Mouse (Mus musculus) gastrocnemius, adult 2 months (tissue): ENCODE data around the gene Stat3. TPM values are rescaled to one million over a fixed set of nuclear protein-coding genes. Genes with fewer than 3 reads are reported as not detected.

Experiments
- DNase-seq: peaks from one replicate; pipeline ENCODE4 v3.0.0; 2022
- H3K27ac ChIP-seq: fragments of 200-600 bp; 2 replicates; pipeline ENCODE4 v1.8.1; 2022; ENCODE audit warnings: mild to moderate bottlenecking
- H3K4me3 ChIP-seq: fragments of 200-600 bp; 2 replicates; pipeline ENCODE4 v1.8.1; 2022; ENCODE audit warnings: mild to moderate bottlenecking, moderate library complexity
- CTCF ChIP-seq: fragments of 200-600 bp; IDR thresholded peaks from 2 replicates; pipeline ENCODE4 v1.8.1; 2022; ENCODE audit warnings: antibody characterized with exemption, mild to moderate bottlenecking, moderate library complexity
- intact Hi-C: fragments of 180-260 bp; cut with DNase I; formaldehyde crosslinking; loops from one replicate; pipeline ENCODE4 v1.15.1; 2025
- total RNA-seq, 2 experiments: library from RNA; stranded (reverse); gene quantifications; 2 replicates each; pipeline ENCODE4 v1.2.3; 2021

Gene Stat3
- total RNA-seq, 2 experiments from 2014 or later: 40.6 to 44.2 TPM

DNA sequence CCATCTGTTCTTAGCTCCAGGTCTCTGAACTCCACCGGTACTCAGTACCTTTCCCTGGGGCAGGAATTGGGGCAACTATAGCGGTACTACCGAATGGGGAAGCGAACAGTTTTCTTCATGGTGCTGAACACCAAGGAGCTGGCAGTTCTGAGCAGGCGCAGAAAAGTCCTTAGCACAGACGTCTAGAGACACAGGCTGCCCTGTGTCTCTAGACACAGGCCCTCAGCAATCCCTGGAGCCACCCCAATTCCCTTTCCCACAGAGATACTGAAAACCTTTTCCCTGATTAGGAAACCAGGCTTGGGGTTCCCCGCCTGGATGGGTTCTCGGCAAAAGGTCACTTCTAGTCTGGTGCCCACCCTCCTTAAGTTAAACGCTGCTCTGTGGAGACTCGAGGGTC lies 32.1 kb upstream of the Stat3 start:
- DNase-seq: no peak
- intact Hi-C loops: no loop called here
- no peak for TF ChIP-seq CTCF
- Histone ChIP-seq H3K4me3 (peak overlapping the region; percentile 98), H3K27ac (peak overlapping the region; percentile 99)

DNA sequence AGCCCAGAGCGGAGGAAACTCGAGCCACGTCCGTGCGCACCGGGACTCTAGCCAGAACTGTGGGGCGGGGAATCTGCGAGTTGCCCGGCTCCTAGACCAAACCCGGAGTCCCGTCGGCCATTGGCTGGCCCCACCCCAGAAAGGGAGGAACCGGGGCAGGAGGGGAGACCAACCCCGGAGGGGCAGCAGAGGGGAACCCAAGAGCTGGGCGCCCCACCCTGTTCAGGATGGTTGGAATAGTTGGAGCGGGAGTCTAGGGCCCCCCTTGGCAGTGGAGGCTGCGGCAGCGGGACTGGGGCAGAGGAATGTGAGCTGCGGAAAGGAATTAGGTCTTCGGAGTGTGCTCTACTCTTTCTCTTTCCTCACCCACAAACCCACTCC lies 31.2 kb upstream of the Stat3 start, which contains the start of gene Cavin1:
TSS of gene Cavin1 (minus strand) at position 331 of the 381 bp plus-strand sequence.
- H3K4me3 ChIP-seq: peak within 1 kb of the TSS; percentile 98
- DNase-seq: peak; percentile 100
- intact Hi-C loops: no loop called here
- no peak for TF ChIP-seq CTCF
- peak within 1 kb of the TSS; percentile 99 for H3K27ac ChIP-seq

DNA sequence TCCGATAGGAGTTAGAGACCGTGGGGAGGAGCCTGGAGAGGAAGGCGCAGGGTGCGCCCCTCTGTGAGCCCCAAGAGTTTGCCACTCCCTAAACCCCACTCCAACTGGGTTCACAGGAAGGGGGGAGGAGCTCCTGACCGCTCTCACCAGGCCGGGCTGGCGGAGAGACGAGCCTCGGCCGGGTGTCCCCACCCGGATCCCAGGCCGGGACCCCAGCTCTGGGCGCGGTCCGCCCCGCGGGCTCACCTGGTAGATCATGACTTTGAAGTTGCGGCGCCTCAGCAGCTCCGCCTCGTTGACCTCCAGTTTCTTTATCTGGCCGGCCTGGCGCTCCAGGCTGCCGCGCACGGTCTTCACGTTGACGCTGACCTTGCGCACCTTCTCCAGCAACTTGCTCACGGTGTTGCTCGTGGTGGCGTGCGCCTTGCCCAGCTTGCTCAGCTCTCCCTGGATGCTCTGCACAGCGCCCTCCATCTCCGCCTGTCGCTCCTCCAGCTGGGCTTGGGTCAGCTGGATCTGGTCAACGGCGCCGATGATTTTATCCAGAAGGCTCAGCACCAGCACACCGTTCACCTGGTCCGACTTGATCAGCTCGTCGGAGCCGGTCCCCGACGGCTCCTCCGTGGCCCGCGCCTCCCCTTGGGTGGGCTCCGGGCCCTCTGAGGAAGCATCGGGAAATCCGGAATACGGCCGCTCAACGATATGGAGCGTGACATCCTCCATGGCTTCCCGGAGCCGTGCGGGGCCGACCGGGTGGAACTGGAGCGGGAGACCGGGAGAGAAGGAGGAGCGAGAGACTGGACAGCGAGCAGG lies 30.6 kb upstream of the Stat3 start:
- 0 out of 2 replicates have a peak, but pooled peaks have one; percentile 7 for TF ChIP-seq CTCF
- H3K4me3 ChIP-seq: peak overlapping the region; percentile 98
- peak; percentile 86 for DNase-seq
- intact Hi-C loops: no loop called here
- peak overlapping the region; percentile 99 for H3K27ac ChIP-seq

DNA sequence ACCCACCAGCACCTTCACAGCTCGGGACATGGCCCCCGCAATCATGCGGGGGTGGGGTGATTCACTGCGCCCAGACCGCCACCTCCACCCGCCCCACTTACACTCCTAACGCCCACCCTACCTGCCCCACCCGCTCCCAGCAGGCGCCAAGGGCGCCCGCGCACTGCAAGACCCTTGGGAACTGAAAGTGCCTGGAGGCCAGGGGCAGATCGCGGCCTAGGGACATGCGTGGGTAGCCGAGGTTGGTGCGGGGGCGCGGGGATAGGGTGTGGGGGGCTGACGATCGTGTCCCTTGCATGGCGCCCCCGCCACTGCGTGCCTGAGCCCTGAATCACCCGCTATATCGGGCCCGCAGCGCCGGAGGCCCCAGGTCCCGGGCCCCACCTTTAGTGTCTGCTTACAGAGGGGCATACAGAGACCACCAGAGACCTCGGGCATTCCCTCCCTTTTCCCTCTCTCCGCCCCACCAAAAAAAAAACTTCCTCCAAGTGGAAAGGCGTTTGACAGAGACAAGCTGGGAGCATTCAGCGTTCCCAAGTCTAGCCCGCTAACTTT lies 29.9 kb upstream of the Stat3 start:
- intact Hi-C loops: no loop called here
- TF ChIP-seq CTCF: no peak
- Histone ChIP-seq H3K4me3 (peak overlapping the region; percentile 98), H3K27ac (peak overlapping the region; percentile 99)
- peak; percentile 76 for DNase-seq

- DNase-seq: no peak
- intact Hi-C loops: no loop called here
- no peak for TF ChIP-seq CTCF
- Histone ChIP-seq H3K4me3 (peak overlapping the region; percentile 98), H3K27ac (peak overlapping the region; percentile 99)
Observed at GRCm38 (mm10) chr11:100968501-100968900, 29.2 kb upstream of the Stat3 start.

- TF ChIP-seq CTCF: no peak
- Histone ChIP-seq H3K27ac (peak overlapping the region; percentile 99), H3K4me3 (peak overlapping the region; percentile 98)
- intact Hi-C loops: no loop called here
- no peak for DNase-seq
Observed at GRCm38 (mm10) chr11:100967881-100968420, 28.6 kb upstream of the Stat3 start.

DNA sequence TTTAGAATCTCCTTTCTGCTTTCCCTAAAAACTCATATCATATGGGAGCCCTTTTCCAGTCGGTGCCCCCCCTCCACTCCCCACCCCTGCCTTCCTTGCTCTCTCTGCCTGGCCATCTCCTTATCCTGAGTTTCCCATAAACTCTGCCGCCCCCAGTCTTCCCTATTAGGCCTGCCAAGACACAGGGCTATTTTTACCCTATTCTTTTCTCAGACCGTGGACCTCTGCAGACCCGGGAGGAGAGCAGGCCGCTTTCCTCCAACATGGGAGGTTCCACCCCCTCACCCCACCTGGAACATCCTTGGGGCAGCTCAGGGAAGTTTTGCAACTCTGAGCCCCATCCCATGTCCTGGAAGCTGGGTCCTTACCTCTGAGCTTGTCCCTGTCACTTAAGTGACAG lies 28.0 kb upstream of the Stat3 start:
- Histone ChIP-seq H3K27ac (peak overlapping the region; percentile 99), H3K4me3 (peak overlapping the region; percentile 98)
- intact Hi-C loops: no loop called here
- TF ChIP-seq CTCF: no peak
- no peak for DNase-seq

- no peak for DNase-seq
- intact Hi-C loops: no loop called here
- peak overlapping the region; percentile 98 for H3K4me3 ChIP-seq
Observed at GRCm38 (mm10) chr11:100965760-100966159, 26.4 kb upstream of the Stat3 start.

GRCm38 (mm10) chr11:100964901-100965542 lies 25.7 kb upstream of the Stat3 start:
- DNase-seq: no peak
- intact Hi-C loops: no loop called here
- TF ChIP-seq CTCF: no peak
- Histone ChIP-seq H3K27ac (peak overlapping the region; percentile 99), H3K4me3 (peak overlapping the region; percentile 98)

More at GRCm38 (mm10) chr11:100965760-100966159, 26.4 kb upstream of the Stat3 start:
- H3K27ac ChIP-seq: peak overlapping the region; percentile 99
- no peak for TF ChIP-seq CTCF

DNA sequence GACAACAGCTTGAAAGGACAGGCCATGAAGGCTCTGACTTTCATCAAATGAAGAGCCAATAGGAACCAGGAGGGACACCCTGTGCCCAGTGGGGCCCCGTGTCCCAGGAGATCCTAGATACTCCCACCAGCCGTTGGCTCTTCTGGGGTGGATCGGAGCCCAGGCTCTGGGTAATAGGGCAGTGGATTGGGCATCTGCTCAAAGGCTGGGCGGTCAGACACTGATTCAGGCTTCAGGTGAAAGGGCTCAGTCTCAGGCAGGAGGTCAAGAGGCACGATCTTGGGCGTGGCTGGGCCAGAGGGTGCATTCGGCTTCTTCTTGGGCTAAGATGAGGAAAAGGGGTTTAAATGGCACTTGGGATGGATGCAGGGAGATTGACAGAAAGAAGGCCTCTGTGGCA lies 24.8 kb upstream of the Stat3 start:
- intact Hi-C loops: no loop called here
- Histone ChIP-seq H3K4me3 (peak overlapping the region; percentile 98), H3K27ac (peak overlapping the region; percentile 99)
- TF ChIP-seq CTCF: no peak
- DNase-seq: peak; percentile 53

GRCm38 (mm10) chr11:100963647-100964046 lies 24.3 kb upstream of the Stat3 start:
- TF ChIP-seq CTCF: no peak
- DNase-seq: peak; percentile 82
- H3K27ac ChIP-seq: peak overlapping the region; percentile 99
- intact Hi-C loops: no loop called here
- H3K4me3 ChIP-seq: peak overlapping the region; percentile 98

GRCm38 (mm10) chr11:100962371-100962911 lies 23.1 kb upstream of the Stat3 start:
- intact Hi-C loops: no loop called here
- TF ChIP-seq CTCF: no peak
- peak overlapping the region; percentile 98 for H3K4me3 ChIP-seq

More at GRCm38 (mm10) chr11:100962371-100962911, 23.1 kb upstream of the Stat3 start:
- DNase-seq: peak; percentile 80
- H3K27ac ChIP-seq: peak overlapping the region; percentile 99
